Mouse (Mus musculus) left cerebral cortex, adult 18-20 months (tissue): ENCODE measurements around the gene Zbp1. TPM values are rescaled to one million over a fixed set of nuclear protein-coding genes. Genes with fewer than 3 reads are reported as not detected.

Experiments
- DNase-seq, 2 experiments: peaks; one replicate each; pipeline ENCODE4 v3.0.0; 2021 to 2022; ENCODE audit warnings: low spot score in 2 of 2, mixed read lengths in 1 of 2
- total RNA-seq, 2 experiments: library from RNA; stranded (reverse); gene quantifications; 2 replicates each; pipeline ENCODE4 v1.2.3; 2021

Zbp1 gene
- total RNA-seq, 2 experiments from 2014 or later = not detected

GRCm38 (mm10) chr2:173247911-173248310, 29.2 kb upstream of the Zbp1 start:
- DNase-seq = no peak

GRCm38 (mm10) chr2:173247197-173247596, 28.5 kb upstream of the Zbp1 start:
- no peak for DNase-seq

GRCm38 (mm10) chr2:173246688-173247087, 28.0 kb upstream of the Zbp1 start:
- no peak for DNase-seq

GRCm38 (mm10) chr2:173245258-173245657, 26.5 kb upstream of the Zbp1 start:
- DNase-seq = peak in 1 of 2 experiments; percentile 53

- no peak for DNase-seq
Observed at GRCm38 (mm10) chr2:173244108-173244507, 25.4 kb upstream of the Zbp1 start.

- no peak for DNase-seq
Observed at GRCm38 (mm10) chr2:173243616-173244015, 24.9 kb upstream of the Zbp1 start.

- no peak for DNase-seq
Observed at GRCm38 (mm10) chr2:173242874-173243273, 24.2 kb upstream of the Zbp1 start.

- no peak for DNase-seq
Observed at GRCm38 (mm10) chr2:173240738-173241137, 22.0 kb upstream of the Zbp1 start.

- DNase-seq = no peak
Observed at GRCm38 (mm10) chr2:173238522-173238921, 19.8 kb upstream of the Zbp1 start.

- no peak for DNase-seq
Observed at GRCm38 (mm10) chr2:173235435-173236332, 17.0 kb upstream of the Zbp1 start.

GRCm38 (mm10) chr2:173232766-173233099, 14.0 kb upstream of the Zbp1 start:
- DNase-seq = no peak

- peak; percentile 52 to 60 for DNase-seq
Observed at GRCm38 (mm10) chr2:173232065-173232765, 13.5 kb upstream of the Zbp1 start.

- peak; percentile 91 to 97 for DNase-seq
Observed at GRCm38 (mm10) chr2:173229578-173230224, 11.0 kb upstream of the Zbp1 start.

- no peak for DNase-seq
Observed at GRCm38 (mm10) chr2:173228567-173228966, 9.8 kb upstream of the Zbp1 start.

GRCm38 (mm10) chr2:173226792-173227191, 8.1 kb upstream of the Zbp1 start:
- no peak for DNase-seq

GRCm38 (mm10) chr2:173225906-173226305, 7.2 kb upstream of the Zbp1 start:
- no peak for DNase-seq

GRCm38 (mm10) chr2:173224832-173225231, 6.1 kb upstream of the Zbp1 start:
- DNase-seq = no peak

- no peak for DNase-seq
Observed at GRCm38 (mm10) chr2:173224097-173224496, 5.4 kb upstream of the Zbp1 start.

- no peak for DNase-seq
Observed at GRCm38 (mm10) chr2:173223496-173223895, 4.8 kb upstream of the Zbp1 start.

GRCm38 (mm10) chr2:173220754-173221153, 2.0 kb upstream of the Zbp1 start:
- DNase-seq = no peak

- no peak for DNase-seq
Observed at GRCm38 (mm10) chr2:173219256-173219954, 682 bp upstream of the Zbp1 start.
